Mouse (Mus musculus): ENCODE measurements around the gene Tm6sf2. TPM values are rescaled to one million over a fixed set of nuclear protein-coding genes. Genes with fewer than 3 reads are reported as not detected.
"Not testable (repeated sequence)": the region's sequence is repeated elsewhere in the genome, so short reads cannot be mapped to it uniquely, and the experiment has no call there.

Tm6sf2 gene
- total RNA-seq (2021) = 1 to 10 TPM in 1 of 2 experiments, under 1 TPM in 1; 0.53 to 4.8 TPM
- long read RNA-seq, experiment 1, transcript Tm6sf2-202 (10 exons, 1,446 nt) = major isoform, 7 of 8 reads
- long read RNA-seq, experiment 1, partial matches to known transcripts = 0 of 8 reads
- long read RNA-seq, experiment 1, other reads (novel, unspliced or antisense) = 1 of 8 reads
- long read RNA-seq, experiment 2, partial matches to known transcripts = 0 of 1 reads
- long read RNA-seq, experiment 2, other reads (novel, unspliced or antisense) = 0 of 1 reads

GRCm38 (mm10) chr8:70072441-70073069, at the start of gene Tm6sf2:
TSS of gene Tm6sf2 (plus strand) at chr8:70072924.
- DNase-seq (ENCODE audit: low spot score in 2 of 2) = no peak

DNA sequence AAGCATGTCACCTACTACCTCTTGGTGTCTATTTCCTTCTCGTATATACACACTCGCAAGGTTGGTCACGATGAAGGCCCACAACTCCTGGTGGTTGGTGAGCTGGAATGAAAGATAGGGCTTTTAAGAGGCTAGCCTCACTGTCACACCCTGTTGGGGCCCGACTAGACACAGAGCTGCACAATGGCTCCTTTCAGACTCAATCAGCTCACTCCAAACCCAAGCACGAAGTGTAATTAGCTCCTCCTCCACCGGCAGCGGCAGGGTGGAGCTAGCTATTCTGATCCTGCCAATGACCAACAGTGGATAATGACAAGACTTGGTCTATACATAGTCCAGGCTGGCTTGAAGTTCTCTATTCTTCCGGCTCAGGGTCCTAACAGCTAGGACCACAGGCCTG, 49.1 kb upstream of the Tm6sf2 start:
- no peak for DNase-seq (ENCODE audit: low spot score in 2 of 2)

DNA sequence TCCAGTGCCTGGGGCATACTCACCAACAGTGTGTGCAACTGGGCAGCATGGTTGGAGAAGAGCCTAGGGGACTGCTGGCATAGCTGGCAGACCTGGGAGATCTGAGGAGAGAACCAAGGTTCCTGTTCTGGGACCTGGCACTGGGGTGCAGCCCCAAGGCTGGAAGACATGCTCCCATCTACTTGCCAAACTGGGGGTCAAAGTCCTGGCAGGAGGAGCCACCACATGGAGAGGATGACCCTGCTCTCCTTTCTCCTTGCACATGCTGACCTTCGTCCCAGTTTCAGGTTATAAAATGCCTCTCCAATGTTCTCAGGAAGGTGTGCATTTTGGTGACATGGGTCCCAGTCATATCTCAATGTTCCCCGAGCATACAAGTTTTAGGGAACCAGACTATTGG, 46.6 kb upstream of the Tm6sf2 start:
- no peak for DNase-seq (ENCODE audit: low spot score in 2 of 2)

GRCm38 (mm10) chr8:70030255-70030654, 42.5 kb upstream of the Tm6sf2 start:
- no peak for DNase-seq (ENCODE audit: low spot score in 2 of 2)

- no peak for DNase-seq (ENCODE audit: low spot score in 2 of 2)
These were observed 34.7 kb upstream of the Tm6sf2 start for GRCm38 (mm10) chr8:70037994-70038393.

DNA sequence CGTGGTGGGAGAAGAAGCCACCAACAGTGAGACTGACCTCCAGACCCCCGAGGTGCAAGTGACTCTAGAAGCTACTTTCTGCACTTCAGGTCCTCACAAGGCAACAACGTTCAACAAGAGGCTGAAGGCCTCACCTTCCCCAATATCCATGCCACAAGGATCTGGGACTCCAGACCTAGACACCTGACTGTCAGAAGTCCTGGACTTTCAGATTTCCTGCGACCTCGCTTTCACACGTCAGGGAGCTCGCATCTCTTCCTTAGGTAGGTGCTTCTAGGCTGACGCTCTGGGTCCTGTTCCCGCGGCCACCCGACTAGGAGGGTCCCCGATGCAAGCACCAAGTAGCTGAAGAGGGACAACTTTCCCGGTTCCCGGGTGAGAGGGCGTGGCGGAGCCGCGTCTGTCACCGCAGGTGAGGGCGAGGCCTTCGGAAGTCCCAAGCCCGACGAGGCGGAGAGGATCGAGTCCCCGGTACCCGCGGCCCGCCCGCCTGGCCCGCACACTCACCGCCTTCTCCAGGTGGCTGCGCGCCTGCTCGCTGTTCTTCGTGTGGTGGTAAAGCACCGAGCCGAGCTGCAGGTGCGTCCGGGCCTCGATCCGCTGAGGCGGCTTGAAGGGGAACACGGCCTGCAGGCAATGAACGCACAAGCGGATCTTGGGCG, 30.7 kb upstream of the Tm6sf2 start:
- DNase-seq (ENCODE audit: low spot score in 2 of 2) = peak; percentile 6 to 14

- DNase-seq (ENCODE audit: low spot score in 2 of 2) = peak; percentile 81 to 87
These were observed 29.9 kb upstream of the Tm6sf2 start, which contains the start of the genes Mau2 and Sugp1 for GRCm38 (mm10) chr8:70042583-70043455. TSS of gene Mau2 (minus strand) at chr8:70042734. TSS of gene Sugp1 (plus strand) at chr8:70042813.

DNA sequence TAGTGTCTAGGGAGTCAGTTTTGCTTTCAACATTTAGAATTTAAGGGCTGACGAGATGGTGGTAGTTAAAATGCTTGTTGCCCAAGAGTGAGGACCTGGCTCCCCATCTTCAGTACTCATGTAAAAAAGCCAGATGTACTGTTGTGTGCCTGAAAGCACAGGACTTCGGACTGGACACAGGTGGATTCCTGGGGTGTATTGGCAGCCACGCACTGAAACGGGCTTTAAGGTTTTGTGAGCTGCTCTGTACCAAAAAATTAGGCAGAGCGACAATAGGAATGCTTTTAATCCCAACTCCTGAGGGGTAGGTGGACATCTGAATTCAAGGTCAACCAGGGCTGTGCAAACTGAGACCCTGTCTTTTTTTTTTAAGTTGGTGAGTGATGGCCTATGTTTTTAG, 28.7 kb upstream of the Tm6sf2 start:
- no peak for DNase-seq (ENCODE audit: low spot score in 2 of 2)

GRCm38 (mm10) chr8:70049662-70050061, 23.1 kb upstream of the Tm6sf2 start:
- no peak for DNase-seq (ENCODE audit: low spot score in 2 of 2)

GRCm38 (mm10) chr8:70050434-70050833, 22.3 kb upstream of the Tm6sf2 start:
- not testable (repeated sequence) for DNase-seq (ENCODE audit: low spot score in 2 of 2)

DNA sequence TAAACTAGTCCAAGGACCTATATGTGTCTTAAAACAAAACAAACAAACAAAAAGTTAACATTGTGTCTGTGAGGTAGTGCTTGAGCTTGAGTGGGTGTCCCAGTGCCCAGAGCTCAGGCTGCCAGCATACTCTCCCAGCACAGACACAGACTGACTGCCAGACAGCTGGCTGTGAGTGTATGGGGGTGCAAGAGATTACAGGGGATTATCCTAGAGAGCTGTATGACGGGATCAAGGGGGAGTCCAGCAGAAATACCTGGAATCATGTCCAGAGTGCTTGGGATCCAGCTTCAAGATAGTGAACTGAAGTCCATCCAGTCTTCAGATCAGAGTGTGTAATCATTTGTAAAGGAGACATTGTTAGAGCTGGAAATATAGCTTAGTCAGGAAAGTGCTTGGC, 15.0 kb upstream of the Tm6sf2 start:
- DNase-seq (ENCODE audit: low spot score in 2 of 2) = no peak

GRCm38 (mm10) chr8:70071836-70072440, 786 bp upstream of the Tm6sf2 start:
- DNase-seq (ENCODE audit: low spot score in 2 of 2) = no peak

GRCm38 (mm10) chr8:70073120-70073519, 396 bp downstream of the Tm6sf2 start:
- no peak for DNase-seq (ENCODE audit: low spot score in 2 of 2)

DNA sequence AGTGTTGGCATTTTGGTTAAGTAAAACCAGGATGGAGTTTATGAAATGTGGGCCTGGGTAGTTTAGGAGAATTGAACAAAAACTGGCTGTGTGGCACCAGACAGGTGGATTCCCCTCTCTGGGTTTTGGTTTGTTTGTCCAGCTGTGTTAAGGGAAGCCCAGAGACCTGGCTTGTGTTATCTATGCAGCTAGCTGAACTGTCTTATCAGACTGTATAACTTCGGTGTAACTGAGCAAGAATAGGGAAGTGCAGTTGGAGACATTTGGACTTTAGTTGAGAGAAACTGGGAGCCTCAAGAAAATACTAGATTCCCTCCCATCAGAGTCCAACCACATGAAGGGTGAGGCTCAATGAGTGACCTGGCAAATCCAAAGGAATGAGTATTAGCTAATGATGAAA, 958 bp downstream of the Tm6sf2 start:
- no peak for DNase-seq (ENCODE audit: low spot score in 2 of 2)

GRCm38 (mm10) chr8:70081976-70082375, 9.3 kb downstream of the Tm6sf2 start:
- no peak for DNase-seq (ENCODE audit: low spot score in 2 of 2)

DNA sequence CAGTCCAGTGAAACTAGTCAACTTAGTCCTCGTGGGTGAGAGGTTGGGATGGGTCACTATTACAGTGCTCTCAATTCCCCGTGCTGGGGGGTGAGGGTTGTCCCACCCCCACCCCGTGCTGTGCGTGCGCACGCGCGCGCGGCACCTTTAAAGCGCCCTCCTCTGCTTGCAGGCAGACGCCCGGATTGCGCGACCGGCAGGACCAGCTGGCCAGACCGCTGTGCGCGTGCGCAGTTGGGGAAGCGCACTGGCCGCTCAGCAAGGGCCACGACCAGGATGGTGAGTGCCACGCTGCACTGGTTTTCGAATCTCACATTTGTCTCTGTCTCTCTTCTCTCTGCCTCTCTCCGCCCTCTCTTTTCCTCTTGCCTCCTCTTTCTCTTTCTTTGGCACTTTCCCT, 10.6 kb downstream of the Tm6sf2 start, which contains the start of gene Hapln4:
Hapln4 (plus strand) TSS at position 173 of the 400 bp plus-strand sequence.
- no peak for DNase-seq (ENCODE audit: low spot score in 2 of 2)

- no peak for DNase-seq (ENCODE audit: low spot score in 2 of 2)
These were observed 11.7 kb downstream of the Tm6sf2 start for GRCm38 (mm10) chr8:70084191-70085065.

GRCm38 (mm10) chr8:70086151-70086550, 13.4 kb downstream of the Tm6sf2 start:
- no peak for DNase-seq (ENCODE audit: low spot score in 2 of 2)

DNA sequence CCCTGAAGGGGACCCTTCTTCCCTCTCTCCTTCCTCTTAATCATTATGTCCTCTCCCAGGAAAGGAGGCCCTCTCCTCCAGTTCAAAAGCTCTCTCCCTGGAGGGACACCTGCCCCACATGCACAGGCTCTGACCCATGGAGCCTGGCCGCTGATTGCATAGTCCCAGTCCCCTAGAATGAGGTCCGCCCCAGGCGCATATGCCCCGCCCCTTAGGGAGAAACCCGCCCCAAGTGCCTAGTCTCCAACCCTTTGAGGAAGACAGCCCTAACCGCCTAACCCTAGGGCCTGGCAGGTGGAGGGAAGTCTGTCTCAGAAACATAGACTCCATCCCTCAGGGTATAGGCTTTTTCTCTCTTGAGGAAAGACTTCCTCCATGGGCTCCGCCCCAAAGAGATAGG, 14.5 kb downstream of the Tm6sf2 start:
- DNase-seq (ENCODE audit: low spot score in 2 of 2) = no peak

Data from adrenal gland, postnatal 4 days (tissue).